Mouse (Mus musculus): Measurements from ENCODE around the gene Ttn.

Gene Ttn

GRCm38 (mm10) chr2:76962045-76962432 is 20.3 kb downstream of the Ttn start:
- DNase-seq (ENCODE audit: low spot score), result no peak

GRCm38 (mm10) chr2:76961420-76962044 is 20.8 kb downstream of the Ttn start:
- DNase-seq (ENCODE audit: low spot score), result no peak

GRCm38 (mm10) chr2:76949774-76950173 is 32.6 kb downstream of the Ttn start:
- no peak for DNase-seq (ENCODE audit: low spot score)

- no peak for DNase-seq (ENCODE audit: low spot score)
Observed at GRCm38 (mm10) chr2:76938515-76938914, 43.8 kb downstream of the Ttn start.

GRCm38 (mm10) chr2:76929718-76930117 is 52.6 kb downstream of the Ttn start:
- peak; percentile 52 for DNase-seq (ENCODE audit: low spot score)

- no peak for DNase-seq (ENCODE audit: low spot score)
Observed at GRCm38 (mm10) chr2:76928816-76929215, 53.5 kb downstream of the Ttn start.

- no peak for DNase-seq (ENCODE audit: low spot score)
Observed at GRCm38 (mm10) chr2:76928298-76928697, 54.0 kb downstream of the Ttn start.

- DNase-seq (ENCODE audit: low spot score), result no peak
Observed at GRCm38 (mm10) chr2:76926927-76927326, 55.4 kb downstream of the Ttn start.

GRCm38 (mm10) chr2:76914959-76915358 is 67.4 kb downstream of the Ttn start:
- no peak for DNase-seq (ENCODE audit: low spot score)

GRCm38 (mm10) chr2:76908705-76909457 is 73.5 kb downstream of the Ttn start:
- DNase-seq (ENCODE audit: low spot score), result no peak

- no peak for DNase-seq (ENCODE audit: low spot score)
Observed at GRCm38 (mm10) chr2:76903351-76903750, 79.0 kb downstream of the Ttn start.

GRCm38 (mm10) chr2:76901476-76902086 is 80.8 kb downstream of the Ttn start:
- no peak for DNase-seq (ENCODE audit: low spot score)

- DNase-seq (ENCODE audit: low spot score), result no peak
Observed at GRCm38 (mm10) chr2:76899886-76900285, 82.5 kb downstream of the Ttn start.

GRCm38 (mm10) chr2:76896990-76897389 is 85.4 kb downstream of the Ttn start:
- DNase-seq (ENCODE audit: low spot score), result no peak

- DNase-seq (ENCODE audit: low spot score), result no peak
Observed at GRCm38 (mm10) chr2:76895327-76895726, 87.0 kb downstream of the Ttn start.

GRCm38 (mm10) chr2:76888721-76889120 is 93.6 kb downstream of the Ttn start:
- DNase-seq (ENCODE audit: low spot score), result no peak

- DNase-seq (ENCODE audit: low spot score), result no peak
Observed at GRCm38 (mm10) chr2:76885855-76886254, 96.5 kb downstream of the Ttn start.

- no peak for DNase-seq (ENCODE audit: low spot score)
Observed at GRCm38 (mm10) chr2:76881406-76881805, 100.9 kb downstream of the Ttn start.

- no peak for DNase-seq (ENCODE audit: low spot score)
Observed at GRCm38 (mm10) chr2:76875587-76875986, 106.8 kb downstream of the Ttn start.

- DNase-seq (ENCODE audit: low spot score), result no peak
Observed at GRCm38 (mm10) chr2:76866928-76867327, 115.4 kb downstream of the Ttn start.

GRCm38 (mm10) chr2:76865497-76865896 is 116.8 kb downstream of the Ttn start:
- DNase-seq (ENCODE audit: low spot score), result no peak

- DNase-seq (ENCODE audit: low spot score), result no peak
Observed at GRCm38 (mm10) chr2:76861327-76861726, 121.0 kb downstream of the Ttn start.

GRCm38 (mm10) chr2:76850066-76850465 is 132.3 kb downstream of the Ttn start:
- no peak for DNase-seq (ENCODE audit: low spot score)
